Mouse (Mus musculus): ENCODE data around the gene Crxos.

Gene Crxos

GRCm38 (mm10) chr7:15921796-15922195, 39.4 kb downstream of the Crxos start:
- DNase-seq (ENCODE audit: low spot score in 2 of 2): peak; percentile 40 to 48

GRCm38 (mm10) chr7:15922220-15922773, 39.9 kb downstream of the Crxos start, which contains the start of gene Selenow:
TSS of gene Selenow (minus strand) at chr7:15922402.
- DNase-seq (ENCODE audit: low spot score in 2 of 2): peak; percentile 90 to 93

GRCm38 (mm10) chr7:15929910-15930309, 47.5 kb downstream of the Crxos start:
- DNase-seq (ENCODE audit: low spot score in 2 of 2): peak; percentile 52 to 84

- no peak for DNase-seq (ENCODE audit: low spot score in 2 of 2)
Measured at GRCm38 (mm10) chr7:15930543-15930942, 48.1 kb downstream of the Crxos start.

- no peak for DNase-seq (ENCODE audit: low spot score in 2 of 2)
Measured at GRCm38 (mm10) chr7:15931635-15932034, 49.2 kb downstream of the Crxos start.

GRCm38 (mm10) chr7:15933437-15934359, 51.3 kb downstream of the Crxos start:
- no peak for DNase-seq (ENCODE audit: low spot score in 2 of 2)

GRCm38 (mm10) chr7:15937491-15937890, 55.1 kb downstream of the Crxos start:
- DNase-seq (ENCODE audit: low spot score in 2 of 2): no peak

GRCm38 (mm10) chr7:15938621-15939020, 56.2 kb downstream of the Crxos start:
- DNase-seq (ENCODE audit: low spot score in 2 of 2): no peak

- DNase-seq (ENCODE audit: low spot score in 2 of 2): no peak
Measured at GRCm38 (mm10) chr7:15944311-15944710, 61.9 kb downstream of the Crxos start.

- DNase-seq (ENCODE audit: low spot score in 2 of 2): no peak
Measured at GRCm38 (mm10) chr7:15945211-15945610, 62.8 kb downstream of the Crxos start.

GRCm38 (mm10) chr7:15945721-15946536, 63.5 kb downstream of the Crxos start, which contains the start of gene Nop53:
TSS of gene Nop53 (minus strand) at chr7:15946074.
- peak; percentile 89 to 92 for DNase-seq (ENCODE audit: low spot score in 2 of 2)

GRCm38 (mm10) chr7:15947653-15948260, 65.3 kb downstream of the Crxos start:
- DNase-seq (ENCODE audit: low spot score in 2 of 2): no peak

GRCm38 (mm10) chr7:15948381-15948941, 66.0 kb downstream of the Crxos start:
- peak; percentile 80 to 93 for DNase-seq (ENCODE audit: low spot score in 2 of 2)

GRCm38 (mm10) chr7:15949216-15949790, 66.9 kb downstream of the Crxos start:
- DNase-seq (ENCODE audit: low spot score in 2 of 2): no peak

- DNase-seq (ENCODE audit: low spot score in 2 of 2): no peak
Measured at GRCm38 (mm10) chr7:15950008-15950407, 67.6 kb downstream of the Crxos start.

GRCm38 (mm10) chr7:15952416-15952815, 70.0 kb downstream of the Crxos start:
- peak in 1 of 2 experiments; percentile 53 for DNase-seq (ENCODE audit: low spot score in 2 of 2)

Measured in spleen, postnatal 10 days (tissue).